Mouse (Mus musculus): ENCODE results near the gene Rfx5.
"Not testable (repeated sequence)": the region's sequence is repeated elsewhere in the genome, so short reads cannot be mapped to it uniquely, and the experiment has no call there.

The Rfx5 gene

GRCm38 (mm10) chr3:94935332-94935731 lies 18.5 kb upstream of the Rfx5 start:
- DNase-seq (ENCODE audit: low read depth, low spot score) = not testable (repeated sequence)

- DNase-seq (ENCODE audit: low read depth, low spot score) = not testable (repeated sequence)
Observed at GRCm38 (mm10) chr3:94936147-94936546, 17.7 kb upstream of the Rfx5 start.

GRCm38 (mm10) chr3:94937194-94937593 lies 16.7 kb upstream of the Rfx5 start:
- DNase-seq (ENCODE audit: low read depth, low spot score) = not testable (repeated sequence)

- not testable (repeated sequence) for DNase-seq (ENCODE audit: low read depth, low spot score)
Observed at GRCm38 (mm10) chr3:94940033-94940432, 13.8 kb upstream of the Rfx5 start.

GRCm38 (mm10) chr3:94942211-94942967 lies 11.5 kb upstream of the Rfx5 start:
- not testable (repeated sequence) for DNase-seq (ENCODE audit: low read depth, low spot score)

- not testable (repeated sequence) for DNase-seq (ENCODE audit: low read depth, low spot score)
Observed at GRCm38 (mm10) chr3:94943706-94944105, 10.2 kb upstream of the Rfx5 start.

- DNase-seq (ENCODE audit: low read depth, low spot score) = no peak
Observed at GRCm38 (mm10) chr3:94948066-94948614, 5.7 kb upstream of the Rfx5 start.

- no peak for DNase-seq (ENCODE audit: low read depth, low spot score)
Observed at GRCm38 (mm10) chr3:94949645-94950044, 4.2 kb upstream of the Rfx5 start.

GRCm38 (mm10) chr3:94952806-94953205 lies 1.1 kb upstream of the Rfx5 start:
- DNase-seq (ENCODE audit: low read depth, low spot score) = no peak

GRCm38 (mm10) chr3:94953384-94953763 lies 501 bp upstream of the Rfx5 start:
- DNase-seq (ENCODE audit: low read depth, low spot score) = no peak

GRCm38 (mm10) chr3:94958295-94958694 lies 4.4 kb downstream of the Rfx5 start:
- no peak for DNase-seq (ENCODE audit: low read depth, low spot score)

GRCm38 (mm10) chr3:94959871-94960270 lies 6.0 kb downstream of the Rfx5 start:
- no peak for DNase-seq (ENCODE audit: low read depth, low spot score)

- no peak for DNase-seq (ENCODE audit: low read depth, low spot score)
Observed at GRCm38 (mm10) chr3:94960322-94960721, 6.4 kb downstream of the Rfx5 start.

GRCm38 (mm10) chr3:94964989-94965388 lies 11.1 kb downstream of the Rfx5 start:
- DNase-seq (ENCODE audit: low read depth, low spot score) = no peak

GRCm38 (mm10) chr3:94965878-94966277 lies 12.0 kb downstream of the Rfx5 start:
- DNase-seq (ENCODE audit: low read depth, low spot score) = no peak

GRCm38 (mm10) chr3:94972552-94972951 lies 18.7 kb downstream of the Rfx5 start:
- DNase-seq (ENCODE audit: low read depth, low spot score) = no peak

- no peak for DNase-seq (ENCODE audit: low read depth, low spot score)
Observed at GRCm38 (mm10) chr3:94973620-94974019, 19.7 kb downstream of the Rfx5 start.

GRCm38 (mm10) chr3:94974026-94974527 lies 20.2 kb downstream of the Rfx5 start:
- DNase-seq (ENCODE audit: low read depth, low spot score) = no peak

- DNase-seq (ENCODE audit: low read depth, low spot score) = peak; percentile 92
Observed at GRCm38 (mm10) chr3:94974528-94975422, 20.9 kb downstream of the Rfx5 start, which contains the start of gene Pi4kb. Gene Pi4kb (plus strand): TSS chr3:94974731.

- DNase-seq (ENCODE audit: low read depth, low spot score) = no peak
Observed at GRCm38 (mm10) chr3:94984312-94984711, 30.4 kb downstream of the Rfx5 start.

GRCm38 (mm10) chr3:94985513-94985912 lies 31.6 kb downstream of the Rfx5 start:
- no peak for DNase-seq (ENCODE audit: low read depth, low spot score)

GRCm38 (mm10) chr3:94987578-94987977 lies 33.7 kb downstream of the Rfx5 start:
- no peak for DNase-seq (ENCODE audit: low read depth, low spot score)

All from embryo, embryonic 11.5 days (tissue).